Mouse (Mus musculus): ENCODE measurements at regions not wholly inside any gene's neighbourhood (a gene's known extent, or its start where the extent isn't known, plus 50 kb on each side); places are given as distances from the start of the nearest gene placed in this dataset.

- TF ChIP-seq POLR2A (IDR thresholded peaks at IDR 0.05; ENCODE audit: borderline replicate concordance, low read depth, low read length): no peak
- no peak for TF ChIP-seq CTCF (IDR thresholded peaks at IDR 0.05; ENCODE audit: low read depth, low read length)
These were observed 106.2 kb downstream of the Gm5447 start for GRCm38 (mm10) chr13:31080215-31080614.

Data from bone marrow macrophage, adult 2 months (primary cell).